Mouse (Mus musculus) right cerebral cortex, adult 18-20 months (tissue): Measurements from ENCODE around the gene Foxp1.

Experiments used
- DNase-seq: peaks from one replicate; pipeline ENCODE4 v3.0.0; 2022; ENCODE audit warnings: mixed read lengths

Foxp1 gene

DNA sequence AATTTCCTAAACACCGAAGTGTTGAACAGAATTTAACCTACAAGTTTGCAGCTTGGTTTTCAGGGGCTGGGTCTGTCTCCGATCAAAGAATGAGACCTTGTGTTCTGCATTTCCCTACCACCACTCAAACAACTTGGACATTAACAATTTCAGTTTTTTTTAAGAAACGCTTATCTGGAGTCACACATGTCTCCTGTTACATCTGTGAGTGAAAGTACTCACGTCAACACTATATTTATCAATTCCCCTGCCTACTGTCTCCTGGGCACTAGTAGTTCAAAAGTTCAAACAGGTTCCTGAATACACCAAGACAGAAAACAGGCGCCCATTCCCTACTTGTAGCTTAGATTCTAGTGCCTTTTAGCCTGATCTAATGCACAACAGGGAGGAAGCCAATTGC lies 172.4 kb downstream of the Foxp1 start:
- DNase-seq, result no peak

DNA sequence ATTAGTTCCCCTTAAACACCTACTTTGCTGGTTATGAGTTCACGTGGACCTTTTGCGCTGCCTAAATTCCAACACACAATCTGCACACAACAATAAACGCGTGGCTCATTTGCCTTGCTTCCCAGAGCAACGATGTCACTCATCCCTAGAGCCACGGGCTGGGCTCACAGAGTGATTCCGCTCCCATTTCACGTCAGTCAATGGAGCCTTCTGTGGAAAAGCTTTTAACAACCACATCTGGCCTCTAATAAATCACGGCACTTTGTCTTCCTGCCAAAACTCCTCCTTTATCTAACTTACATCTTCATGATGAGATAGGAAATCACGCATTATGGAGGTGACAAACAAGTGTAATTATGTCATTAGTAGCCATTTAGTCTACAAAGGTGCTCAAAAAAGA lies 174.7 kb downstream of the Foxp1 start:
- no peak for DNase-seq

DNA sequence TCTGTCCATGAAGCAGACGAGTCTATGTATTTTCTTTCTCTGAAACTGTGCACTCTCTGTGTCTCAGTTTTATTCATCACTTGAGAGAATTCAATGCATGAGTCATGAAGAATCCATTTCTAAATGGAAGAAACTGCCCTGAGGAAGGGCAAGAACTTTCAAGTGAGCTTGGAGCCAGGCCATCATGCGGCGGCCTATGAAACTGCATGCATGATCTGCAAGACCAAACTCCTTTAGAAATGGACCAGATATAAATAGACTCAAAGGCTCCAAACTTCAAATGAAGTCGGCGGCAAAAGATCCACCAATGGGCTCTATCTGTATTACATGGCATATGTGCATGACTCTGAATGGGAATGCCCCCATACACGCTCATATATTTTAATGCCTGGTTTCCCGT lies 177.6 kb downstream of the Foxp1 start:
- no peak for DNase-seq

DNA sequence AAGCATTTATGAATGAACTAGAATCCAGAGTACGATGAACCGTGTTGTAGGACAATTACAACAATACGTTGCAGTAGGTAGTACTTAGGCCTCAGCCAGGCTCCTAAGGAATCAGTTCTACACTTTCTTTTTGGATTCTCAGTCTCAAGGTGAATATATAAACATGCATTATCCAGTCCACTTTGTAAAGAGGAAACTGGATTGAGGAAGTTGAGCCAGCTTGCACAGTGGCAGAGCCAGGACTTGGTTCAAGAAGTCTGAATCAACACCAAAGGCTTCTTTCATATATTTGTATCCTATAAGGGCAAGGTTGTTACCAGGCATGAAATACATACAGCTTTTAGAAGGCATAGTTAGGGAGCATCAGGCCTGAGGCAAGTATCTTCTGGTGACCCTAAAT lies 178.2 kb downstream of the Foxp1 start:
- DNase-seq, result no peak

DNA sequence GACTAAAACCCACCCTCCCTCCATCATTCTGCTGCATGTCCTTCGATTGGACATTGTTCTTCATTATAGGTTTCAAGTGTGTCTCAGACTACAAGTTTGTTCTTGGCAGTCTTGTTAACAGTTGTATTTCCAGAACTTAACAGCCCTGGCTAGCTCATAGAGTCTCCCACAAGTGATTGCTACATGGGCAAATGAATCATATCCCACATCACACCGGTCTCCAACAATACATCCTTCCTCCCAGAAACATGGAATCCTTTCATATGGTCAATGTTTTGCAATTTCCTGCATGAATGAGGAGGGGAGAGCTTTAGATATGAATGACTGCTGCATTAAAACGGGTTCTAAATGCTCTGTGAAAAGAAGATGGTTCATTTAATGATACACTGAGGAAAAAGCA lies 178.7 kb downstream of the Foxp1 start:
- no peak for DNase-seq

DNA sequence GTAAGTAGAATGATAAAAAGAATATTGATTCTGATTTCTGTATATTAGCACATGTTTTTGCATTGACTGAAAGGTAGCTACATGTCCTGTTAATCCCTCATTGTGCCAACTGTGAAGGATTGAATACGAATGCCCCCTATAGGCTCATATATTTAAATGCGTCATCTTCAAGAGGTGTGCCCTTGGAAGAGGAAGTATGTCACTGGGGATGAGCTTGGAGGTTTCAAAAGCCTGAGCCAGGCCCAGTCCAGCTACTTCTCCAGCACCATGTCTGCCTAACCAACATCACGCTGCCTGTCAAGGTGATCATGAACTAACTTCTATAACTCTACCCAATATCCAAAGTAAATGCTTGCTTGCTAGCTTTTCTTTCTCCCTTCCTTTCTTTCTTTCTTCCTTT lies 180.1 kb downstream of the Foxp1 start:
- no peak for DNase-seq

DNA sequence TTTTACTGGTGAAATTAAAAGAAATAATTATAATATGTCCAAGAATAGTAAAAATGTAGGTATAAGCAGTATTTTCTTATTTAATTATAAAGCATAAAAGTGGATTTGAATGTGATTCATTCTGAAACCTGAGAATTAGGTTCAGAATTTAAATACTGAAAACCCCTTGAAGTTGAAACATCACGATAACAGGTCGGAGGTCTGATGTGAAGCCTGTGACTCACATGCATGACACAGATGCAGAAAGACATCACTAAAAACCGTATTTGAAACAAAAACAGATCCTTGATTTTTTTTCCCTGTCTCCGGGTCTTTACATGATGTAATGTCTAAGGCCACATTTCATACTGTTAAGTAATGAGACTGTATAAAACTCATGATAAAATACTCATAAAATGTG lies 181.6 kb downstream of the Foxp1 start:
- no peak for DNase-seq

DNA sequence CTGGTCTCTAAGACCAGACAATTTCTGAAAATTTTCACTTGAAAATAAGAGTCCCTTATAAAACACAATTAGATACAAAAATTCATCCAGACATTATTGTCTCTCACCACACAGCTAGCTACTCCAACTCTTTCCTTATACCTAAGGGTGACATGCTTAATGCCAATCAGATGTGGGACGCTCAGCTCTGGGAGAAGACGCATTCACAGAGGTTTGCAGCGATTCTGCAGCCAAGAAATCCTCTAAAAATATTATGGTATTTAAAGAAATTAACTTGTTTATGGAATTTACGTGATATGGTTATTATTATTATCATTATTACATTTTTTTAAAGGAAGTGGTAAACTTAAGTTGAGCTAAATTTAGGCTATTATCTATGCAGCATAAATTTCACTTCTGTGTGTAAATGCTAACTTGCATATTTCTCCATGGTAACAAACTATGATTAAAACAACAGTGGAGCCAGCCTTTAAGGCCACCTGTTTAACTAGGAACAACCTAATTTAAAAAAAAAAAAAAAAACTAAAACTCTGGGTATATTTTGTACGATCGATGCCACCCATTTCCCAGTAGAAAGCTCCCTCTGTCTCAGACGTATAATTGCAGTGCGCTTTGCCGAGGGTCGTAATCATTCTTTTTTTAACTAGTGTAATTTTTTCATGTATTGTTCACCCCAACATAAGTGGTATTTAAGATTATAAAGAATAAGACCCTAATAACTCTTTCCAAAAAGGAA lies 182.4 kb downstream of the Foxp1 start:
- no peak for DNase-seq

DNA sequence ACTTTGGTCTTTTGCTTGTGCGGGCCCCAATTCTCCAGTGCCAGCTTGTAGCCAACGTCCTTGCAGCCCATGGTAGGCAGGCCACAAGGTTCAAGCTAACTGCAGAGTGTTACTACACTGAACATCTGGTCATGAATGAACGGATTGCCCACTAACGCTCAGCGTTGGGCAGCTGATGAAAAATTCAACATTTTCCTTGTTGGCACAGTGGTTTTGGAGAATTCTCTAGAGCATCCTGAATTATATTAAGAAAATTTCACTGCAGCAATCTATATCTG lies 183.2 kb downstream of the Foxp1 start:
- no peak for DNase-seq

DNA sequence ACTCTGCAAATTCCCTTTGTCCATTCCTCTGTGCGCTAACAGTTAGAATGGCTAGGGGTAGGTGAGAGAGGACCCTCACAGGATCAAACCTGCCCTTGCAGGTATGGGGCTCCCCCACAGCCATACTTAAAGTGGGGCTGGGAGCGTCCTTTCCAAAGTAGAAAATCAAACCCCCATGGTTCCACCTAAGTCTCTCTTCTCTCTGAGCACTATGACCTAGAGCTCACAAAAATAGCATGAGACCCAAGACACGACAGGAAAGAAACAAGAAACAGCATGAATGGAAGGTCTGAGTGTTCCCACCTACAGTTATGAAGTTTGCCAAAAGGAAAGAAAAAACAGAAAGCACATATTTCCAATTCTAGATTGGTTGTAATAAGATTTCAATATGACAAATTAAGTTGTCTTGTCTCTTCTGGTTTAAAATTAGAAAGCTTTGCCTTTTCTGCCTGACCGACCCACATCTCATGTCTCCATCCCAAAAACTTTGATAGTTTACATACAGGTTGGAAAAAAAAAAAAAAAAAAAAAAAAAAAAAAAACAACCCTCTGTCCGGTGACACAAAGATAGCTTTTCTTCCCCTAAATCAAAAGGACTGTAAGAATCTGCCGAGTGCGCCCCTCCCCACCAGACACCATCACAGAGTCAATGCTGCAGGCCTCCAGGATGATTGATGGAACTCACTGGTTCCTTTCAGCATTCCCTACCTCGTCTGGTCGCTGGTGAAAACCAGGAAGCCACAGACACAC lies 183.8 kb downstream of the Foxp1 start:
- no peak for DNase-seq

DNA sequence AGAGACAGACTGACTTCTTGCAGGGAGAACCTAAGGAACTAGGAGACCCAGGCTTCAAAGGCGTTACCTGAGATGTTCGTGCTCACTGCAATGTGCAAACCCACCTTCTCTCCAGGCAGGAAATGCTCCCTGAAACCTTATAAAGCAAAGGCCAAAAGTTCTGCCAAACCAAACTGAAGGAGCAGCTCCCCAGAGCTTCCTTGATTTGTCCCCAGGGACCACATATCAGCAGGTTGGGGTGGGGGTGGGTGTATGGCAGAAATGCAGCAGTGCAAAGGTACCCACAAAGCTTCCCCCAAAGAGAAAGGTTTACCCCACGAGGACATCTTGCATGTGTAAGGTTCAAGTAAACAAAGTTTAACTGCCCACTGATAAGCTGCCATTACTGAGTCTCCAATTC lies 184.3 kb downstream of the Foxp1 start:
- DNase-seq, result no peak

DNA sequence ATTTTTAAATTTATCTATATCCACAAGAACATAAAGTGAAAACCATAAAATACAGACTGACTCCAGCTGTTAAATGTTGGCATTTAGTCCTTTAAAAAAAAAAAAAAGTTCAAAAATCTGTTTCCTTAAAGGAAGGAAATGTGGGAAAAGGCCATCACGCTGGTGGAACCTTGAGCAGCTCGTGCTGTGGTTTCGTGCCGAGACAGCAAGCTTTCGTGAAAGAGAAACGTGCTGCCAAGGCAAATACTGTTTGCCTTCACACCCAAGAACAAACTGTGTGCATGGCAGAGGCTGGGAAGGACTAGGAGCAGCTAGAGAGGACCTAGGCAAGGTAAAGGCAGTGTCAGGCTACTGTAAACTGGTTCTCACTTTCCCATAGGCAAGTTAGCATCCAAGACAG lies 184.9 kb downstream of the Foxp1 start:
- peak; percentile 15 for DNase-seq

DNA sequence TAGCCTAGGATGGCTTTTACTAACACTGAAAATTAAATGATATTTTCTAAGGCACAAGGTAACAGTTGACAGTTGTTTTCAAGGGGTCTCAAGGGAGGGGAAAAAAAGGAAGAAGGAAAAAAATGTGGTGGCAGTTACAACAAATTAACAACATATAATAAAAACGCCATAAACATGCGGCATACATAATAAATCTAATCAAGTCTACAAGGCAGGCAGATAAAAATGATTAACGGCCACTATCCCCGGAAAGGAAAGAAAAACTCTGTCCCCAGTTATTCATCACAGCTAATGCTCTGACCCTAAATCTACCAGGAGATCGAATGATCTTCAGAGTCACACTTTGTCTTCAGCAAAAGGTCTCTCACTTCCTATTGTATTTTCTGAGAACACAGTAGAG lies 186.3 kb downstream of the Foxp1 start:
- DNase-seq, result no peak

DNA sequence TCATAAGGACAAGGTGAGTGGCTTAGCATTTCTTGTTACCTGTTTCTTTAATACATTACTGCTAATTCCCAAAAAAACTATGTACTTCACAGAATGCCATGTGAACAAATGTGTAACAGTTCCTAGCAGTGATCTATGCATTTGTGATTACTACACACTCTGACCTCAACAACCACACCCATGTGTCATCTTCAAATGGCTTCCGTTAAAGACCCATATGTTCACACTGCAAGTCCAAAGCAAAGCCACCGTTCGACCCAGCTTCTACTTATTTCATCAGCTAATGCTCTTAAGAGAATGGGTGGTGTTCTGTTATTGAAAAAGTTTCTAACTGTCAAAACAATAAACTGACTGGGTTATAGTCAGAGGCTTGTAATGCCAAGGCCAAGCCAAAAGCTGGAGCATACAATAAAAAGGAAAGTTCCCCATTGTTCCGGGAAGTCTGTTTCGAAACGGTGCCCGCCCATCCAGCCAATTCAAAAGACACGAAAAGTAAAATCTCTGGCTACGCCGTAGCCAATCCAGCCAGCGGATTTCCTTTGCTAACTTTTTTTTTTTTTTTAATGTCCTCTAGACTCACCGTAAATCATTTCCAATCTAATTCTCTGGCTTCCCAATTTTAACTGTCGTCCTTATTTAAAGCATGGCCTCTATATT lies 187.2 kb downstream of the Foxp1 start:
- no peak for DNase-seq

DNA sequence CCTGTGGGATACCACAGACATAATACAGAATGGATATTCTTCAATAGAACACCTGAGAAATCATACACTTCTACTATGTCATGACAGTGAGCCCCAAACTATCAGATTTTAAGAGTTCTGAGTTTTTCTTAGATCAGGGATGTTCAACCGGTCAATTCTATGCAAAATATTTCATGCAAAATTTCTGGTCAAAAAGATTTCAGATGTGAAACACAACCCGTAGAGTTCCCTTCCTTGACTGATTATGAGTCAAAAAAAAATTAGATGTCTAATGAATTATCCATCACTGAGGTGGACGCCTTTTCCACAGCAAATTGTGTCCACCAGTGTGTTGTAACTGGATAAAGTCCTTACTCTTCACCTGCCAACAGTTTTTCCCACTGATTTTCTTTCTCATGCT lies 188.3 kb downstream of the Foxp1 start:
- DNase-seq, result no peak

DNA sequence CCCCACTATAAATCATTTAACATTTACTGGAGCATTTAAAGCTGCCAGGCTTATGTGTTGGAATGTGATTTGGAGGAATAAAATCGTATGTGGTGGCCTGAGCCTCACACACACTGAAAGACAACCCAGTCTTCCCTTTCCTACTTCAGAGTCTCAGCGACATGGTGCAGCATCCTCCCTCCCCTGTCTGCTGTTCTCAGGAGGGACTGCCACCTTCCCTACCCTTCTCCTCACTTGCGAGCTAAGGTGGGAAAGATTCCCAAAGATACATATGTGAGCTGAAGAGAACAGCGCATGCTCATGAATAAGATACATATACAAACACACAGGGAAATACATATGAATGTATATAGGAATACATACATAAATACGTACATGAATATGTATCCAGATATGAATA lies 189.4 kb downstream of the Foxp1 start:
- no peak for DNase-seq

DNA sequence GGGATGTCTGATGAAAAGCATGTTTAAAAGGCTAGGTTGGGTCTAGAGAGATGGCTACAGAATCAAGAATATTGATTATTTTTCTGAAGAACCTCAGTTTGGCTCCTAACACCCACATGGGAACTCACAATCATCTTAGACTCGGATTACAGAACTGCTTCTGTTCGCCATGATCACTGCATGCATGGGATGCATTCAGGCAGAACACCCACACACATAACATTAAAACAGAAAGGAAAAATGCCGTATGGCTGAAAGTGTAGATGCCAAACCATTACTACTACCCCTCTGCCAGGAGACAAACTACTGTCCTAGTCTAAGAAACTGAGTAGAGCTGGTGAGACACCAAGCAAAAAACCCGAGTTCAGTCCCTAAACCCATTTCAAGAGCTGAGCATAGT lies 192.4 kb downstream of the Foxp1 start:
- no peak for DNase-seq

DNA sequence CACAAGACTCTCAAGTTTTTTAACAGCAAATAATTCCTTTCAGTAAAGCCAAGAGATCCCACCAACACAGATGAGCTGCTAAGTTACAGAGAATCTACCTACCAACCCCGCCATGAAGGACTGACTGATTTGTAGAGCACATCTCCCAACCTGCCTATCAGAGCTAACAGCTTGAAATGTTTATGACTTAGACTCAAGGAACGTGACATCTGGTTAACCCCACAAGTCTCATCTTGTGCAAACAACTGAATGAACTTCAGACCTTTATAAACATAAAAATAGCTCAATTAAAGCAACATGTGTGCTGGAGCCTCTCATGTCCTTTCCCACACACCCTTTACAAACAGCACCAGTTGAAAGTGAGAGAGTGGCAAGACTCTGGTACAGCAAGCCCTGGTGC lies 193.9 kb downstream of the Foxp1 start:
- no peak for DNase-seq

DNA sequence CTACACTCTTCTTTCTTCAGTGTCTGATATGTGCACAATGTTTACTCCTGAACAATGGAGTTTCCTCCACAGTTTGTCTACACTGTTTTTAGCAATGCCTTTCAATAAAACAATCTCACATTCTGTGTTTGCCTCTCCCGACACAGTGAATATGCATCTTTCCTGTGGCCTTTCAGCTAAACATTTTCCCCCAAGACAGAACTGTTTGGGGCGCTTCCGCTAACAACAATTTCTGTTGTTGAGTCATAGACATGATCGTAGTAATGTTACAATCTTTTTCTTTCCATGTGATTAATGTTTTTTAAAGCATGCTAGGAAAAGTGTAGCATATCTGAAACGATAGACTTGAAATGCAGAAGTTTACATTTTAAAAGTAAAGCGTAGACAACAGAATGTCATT lies 194.4 kb downstream of the Foxp1 start:
- DNase-seq, result no peak

DNA sequence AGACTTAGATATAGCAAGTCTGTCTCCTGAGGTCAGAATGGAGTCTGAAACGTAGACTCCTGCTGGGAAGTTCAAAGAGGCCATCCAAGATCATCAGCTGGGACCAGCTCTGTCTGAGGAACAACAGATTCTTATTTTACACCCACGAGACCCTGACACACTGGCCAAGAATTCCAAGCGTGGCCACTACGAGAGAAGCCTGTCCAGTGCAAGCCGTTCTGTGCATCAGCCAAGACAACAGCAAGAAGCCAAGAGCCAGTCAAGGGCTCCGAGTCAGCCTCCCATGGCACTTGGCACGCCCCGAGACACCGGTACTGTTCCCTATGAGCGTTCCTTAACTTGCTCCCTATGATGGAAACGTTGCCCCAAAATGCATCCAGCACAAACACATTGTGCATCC lies 194.8 kb downstream of the Foxp1 start:
- DNase-seq, result no peak

DNA sequence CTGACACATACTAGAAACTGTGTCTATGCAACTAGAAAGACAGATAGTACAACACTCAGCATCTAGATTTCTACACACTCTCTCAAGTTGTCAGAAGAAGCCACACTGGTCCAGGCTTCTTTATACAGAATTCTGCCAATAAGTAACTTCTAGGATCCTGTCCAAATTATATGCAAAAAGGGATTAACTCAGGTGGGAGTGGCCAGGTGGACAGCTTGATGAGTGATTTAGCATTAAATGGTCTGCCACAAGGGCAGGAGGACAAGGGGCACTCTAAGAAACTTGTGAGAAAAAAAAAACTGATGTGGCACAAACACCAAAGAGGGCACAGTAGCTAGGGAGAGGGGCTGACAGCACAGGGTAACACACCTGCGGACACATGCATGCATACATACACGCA lies 196.6 kb downstream of the Foxp1 start:
- no peak for DNase-seq

DNA sequence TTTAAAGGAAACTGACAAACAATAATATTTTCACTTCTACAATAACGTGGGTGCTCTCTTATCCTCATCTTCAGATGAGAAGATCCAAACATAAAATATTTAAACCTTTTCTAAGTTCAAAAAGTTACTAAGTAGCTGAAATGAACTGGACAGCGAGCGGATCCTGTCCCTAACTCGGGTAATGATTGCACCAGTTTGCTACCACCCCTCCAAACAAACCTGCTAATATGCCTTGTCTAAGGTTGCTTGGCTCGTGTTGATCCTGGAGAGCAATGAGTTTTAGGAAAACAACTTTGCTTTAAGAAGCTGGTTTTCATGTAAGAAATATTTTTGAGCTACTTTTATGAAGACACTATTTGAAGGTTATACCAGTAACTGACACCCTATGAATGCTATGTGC lies 197.1 kb downstream of the Foxp1 start:
- DNase-seq, result no peak

DNA sequence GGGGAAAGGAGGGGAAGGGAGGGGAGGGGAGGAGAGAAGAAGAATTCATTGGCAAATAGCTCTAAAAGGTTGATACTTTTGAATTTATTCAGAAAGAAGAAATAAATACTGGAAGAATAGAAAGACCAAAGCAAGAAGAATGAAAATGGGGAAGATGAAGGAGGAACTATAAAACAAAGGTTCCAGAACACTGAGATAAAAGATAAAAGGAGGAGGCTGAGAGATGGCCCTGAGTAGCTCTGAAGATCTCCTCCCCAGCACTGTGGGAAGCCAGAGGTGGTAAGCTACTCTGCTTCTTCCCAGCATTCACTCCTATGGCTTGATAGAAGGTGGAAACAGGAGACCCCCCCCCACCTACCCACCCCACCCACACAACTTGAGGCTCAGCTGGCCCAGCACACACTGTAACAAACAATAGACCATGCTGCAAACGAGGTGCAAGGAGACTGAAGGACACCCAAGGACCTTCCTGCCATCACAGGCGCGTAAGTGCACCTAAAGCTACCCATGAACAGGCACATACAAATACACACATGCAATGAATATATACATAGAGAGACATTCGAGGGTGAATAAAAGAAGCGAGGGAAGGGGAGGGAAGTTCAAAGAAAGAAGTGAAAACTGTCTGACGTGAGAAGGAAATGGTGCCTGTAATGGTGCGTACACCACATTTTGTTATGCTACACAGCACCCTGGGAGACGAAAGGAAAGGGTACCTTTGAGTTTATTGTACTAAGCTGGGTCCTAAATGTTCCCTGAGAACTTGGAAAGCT lies 200.2 kb downstream of the Foxp1 start:
- DNase-seq, result no peak

DNA sequence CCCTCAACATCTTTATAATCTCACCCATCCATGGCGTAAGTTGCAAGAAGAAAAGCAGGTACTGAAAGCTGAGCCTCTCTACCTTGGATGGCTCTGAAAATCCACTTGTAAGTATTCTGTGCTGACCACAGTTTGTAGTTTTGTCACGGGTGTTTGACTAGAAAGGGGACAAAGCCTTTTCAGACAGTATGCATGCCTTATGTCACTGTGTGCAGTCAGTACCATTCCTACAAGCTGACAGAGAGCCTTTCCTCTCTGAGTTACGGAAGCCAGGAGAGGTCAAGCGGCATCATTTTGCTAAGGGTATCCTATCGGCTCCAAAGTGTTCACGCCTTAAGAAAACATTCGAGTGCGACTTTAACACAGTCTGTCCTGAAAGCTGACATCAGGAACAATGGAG lies 202.1 kb downstream of the Foxp1 start:
- DNase-seq, result no peak
